Mouse (Mus musculus) embryonic stem cell, embryonic (primary cell): ENCODE results near the gene Prm3.

Experiments
- CTCF ChIA-PET, 4 experiments: fragments of 300-600 bp in 2 of 4; fragments of 350-600 bp in 2 of 4; sonication (Branson Sonifier 250); formaldehyde crosslinking; loops; one replicate each; lab custom pipeline; 2022; ENCODE audit warnings: inconsistent platforms in 2 of 4; lab: Charles Lee
- POLR2A ChIA-PET, 4 experiments: fragments of 300-600 bp in 2 of 4; fragments of 350-600 bp in 2 of 4; sonication (Branson Sonifier 250); formaldehyde crosslinking; loops; one replicate each; lab custom pipeline; 2022; ENCODE audit warnings: antibody characterized with exemption in 4 of 4, inconsistent platforms in 1 of 4; lab: Charles Lee

Prm3 gene

GRCm38 (mm10) chr16:10790702-10791101 is at the start of gene Prm3:
TSS of gene Prm3 (minus strand) at chr16:10790914.
- POLR2A ChIA-PET, result interaction anchor here in 1 of 4 experiments (0.8 kb wide), 1 partner anchor 217 kb away, joined by 3 read pairs; no protein-coding TSS in a partner anchor
- CTCF ChIA-PET, result interaction anchor here (0.6 to 1.1 kb wide), 8 partner anchors 12 to 244 kb away, joined by 3 to 4 read pairs (median 3); no protein-coding TSS in a partner anchor

DNA sequence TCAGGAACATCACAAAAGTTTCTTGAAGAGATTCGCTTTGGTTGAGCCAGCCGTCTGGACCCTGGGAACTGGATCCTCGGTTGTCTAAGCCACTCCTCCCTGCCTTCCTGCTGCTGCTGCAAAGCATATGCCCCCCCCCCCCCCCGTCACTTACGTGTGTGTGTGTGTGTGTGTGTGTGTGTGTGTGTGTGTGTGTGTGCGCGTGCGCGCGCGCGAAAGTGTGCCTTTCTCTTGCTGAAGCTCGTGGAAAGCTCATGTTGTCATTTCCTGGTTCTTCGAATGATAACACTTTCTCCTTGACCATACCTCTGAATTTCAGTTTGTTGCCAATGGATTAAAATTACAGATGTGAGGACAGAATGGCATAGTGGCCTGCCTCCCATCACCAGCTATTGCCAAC is 49.3 kb upstream of the Prm3 start:
- ChIA-PET POLR2A (interaction anchor here in 3 of 4 experiments (0.7 to 1.8 kb wide), 4 partner anchors 16 to 1578 kb away, joined by 3 to 6 read pairs (median 4); no protein-coding TSS in a partner anchor), CTCF (interaction anchor here in 2 of 4 experiments (0.5 to 1.2 kb wide), 5 partner anchors 54 to 1284 kb away, joined by 3 to 7 read pairs (median 4); no protein-coding TSS in a partner anchor)

GRCm38 (mm10) chr16:10838487-10839245 is 48.0 kb upstream of the Prm3 start:
- ChIA-PET CTCF (interaction anchor here in 2 of 4 experiments (0.6 to 1.1 kb wide), 3 partner anchors 8 to 53 kb away, joined by 3 to 4 read pairs (median 3); partner anchors contain the start of gene Socs1 (in 1 of the 2)), POLR2A (interaction anchor here in 3 of 4 experiments (0.6 to 1.6 kb wide), 8 partner anchors 18 to 448 kb away, joined by 3 to 5 read pairs (median 3); no protein-coding TSS in a partner anchor)

DNA sequence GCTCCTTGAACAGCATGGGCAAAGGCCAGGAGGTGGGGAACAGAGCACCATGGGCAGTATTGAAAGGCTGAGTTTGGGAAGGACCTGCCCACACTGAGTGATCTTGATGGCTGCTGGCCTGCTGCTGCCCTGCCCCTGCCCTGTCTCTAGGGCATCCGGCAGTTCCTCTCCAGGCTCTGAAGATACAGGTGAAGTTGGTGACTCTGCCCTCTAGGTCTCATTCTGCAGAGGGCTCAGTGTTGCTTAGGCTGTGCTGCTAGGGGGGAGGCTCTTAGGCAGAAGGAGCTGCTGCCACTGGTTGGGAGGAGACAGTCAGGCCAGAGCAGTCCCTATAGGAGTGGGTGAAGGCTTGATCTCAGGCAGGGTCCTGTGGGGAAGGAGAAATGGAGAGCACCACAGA is 47.2 kb upstream of the Prm3 start:
- CTCF ChIA-PET, result interaction anchor here in 1 of 4 experiments (1.0 kb wide), 1 partner anchor 8 kb away, joined by 3 read pairs; no protein-coding TSS in a partner anchor
- POLR2A ChIA-PET, result no interaction called here

DNA sequence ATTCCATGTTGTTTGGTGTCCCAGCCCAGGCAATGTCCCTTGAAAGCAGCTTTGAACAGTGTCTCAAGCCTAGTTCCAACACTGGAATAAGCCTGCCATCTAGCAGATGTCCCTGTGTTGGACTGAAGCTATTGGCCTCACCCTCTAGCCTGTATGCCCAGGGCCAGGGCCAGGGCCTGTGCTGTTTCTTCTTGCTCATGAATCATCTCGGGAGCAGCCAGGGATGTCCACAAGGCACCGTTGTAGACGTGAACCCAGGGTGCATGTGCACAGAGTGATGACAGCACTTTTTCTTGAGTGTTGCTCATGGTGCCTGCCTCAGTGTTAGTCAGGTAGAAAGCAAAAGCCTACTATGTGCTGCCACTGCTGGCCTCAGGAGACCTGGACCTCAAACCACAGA is 46.5 kb upstream of the Prm3 start:
- ChIA-PET CTCF (no interaction called here), POLR2A (no interaction called here)

- CTCF ChIA-PET, result interaction anchor here in 1 of 4 experiments (1.0 kb wide), 1 partner anchor 50 kb away, joined by 3 read pairs; no protein-coding TSS in a partner anchor
- POLR2A ChIA-PET, result interaction anchor here in 2 of 4 experiments (1.4 to 2.1 kb wide), 2 partner anchors 7 to 51 kb away, joined by 4 to 8 read pairs; partner anchors contain the start of gene Socs1 (in 1 of the 2)
Measured at GRCm38 (mm10) chr16:10836388-10836787, 45.7 kb upstream of the Prm3 start.

DNA sequence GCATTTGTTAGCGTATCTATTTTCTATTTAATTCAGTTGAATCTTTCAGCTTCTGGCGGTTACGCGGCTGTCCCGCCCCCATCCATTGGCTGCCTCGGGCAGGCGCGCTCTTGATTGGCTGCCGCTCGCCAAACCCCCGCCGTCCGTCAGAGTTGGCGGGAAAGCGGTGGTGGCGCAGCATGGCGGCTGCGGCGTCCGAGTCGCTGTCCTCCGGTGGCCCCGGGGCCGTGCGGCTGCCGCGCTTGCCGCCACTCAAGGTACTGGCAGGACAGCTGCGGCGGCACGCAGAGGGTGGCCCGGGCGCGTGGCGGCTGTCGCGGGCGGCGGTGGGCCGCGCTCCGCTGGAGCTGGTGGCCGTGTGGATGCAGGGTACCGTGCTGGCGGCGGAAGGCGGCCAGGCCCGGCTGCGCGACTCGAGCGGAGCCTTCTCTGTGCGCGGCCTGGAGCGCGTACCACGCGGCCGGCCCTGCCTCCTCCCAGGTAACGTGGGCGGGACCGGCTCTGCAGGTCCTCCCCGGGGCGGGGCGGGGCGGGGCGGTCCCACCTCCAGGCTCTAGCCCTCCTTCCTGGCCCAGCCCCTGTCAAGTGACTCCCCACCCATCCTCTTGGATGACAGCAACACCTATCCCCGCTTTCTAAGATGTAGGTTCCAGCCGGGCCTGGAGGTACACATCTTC is 44.3 kb upstream of the Prm3 start, which contains the start of gene Rmi2:
Rmi2 (plus strand) TSS at position 149 of the 677 bp plus-strand sequence.
- ChIA-PET POLR2A (interaction anchor here (0.6 to 2.1 kb wide), 25 partner anchors 9 to 477 kb away, joined by 3 to 12 read pairs (median 4); partner anchors contain the start of genes Dexi (in 1 of the 4), Nubp1 (in 1 of the 4), Socs1 (in 1 of the 4) and Tnp2 (in 1 of the 4)), CTCF (interaction anchor here in 3 of 4 experiments (0.6 to 1.0 kb wide), 5 partner anchors 9 to 195 kb away, joined by 3 to 5 read pairs (median 3); partner anchors contain the start of gene Socs1 (in 1 of the 3))

GRCm38 (mm10) chr16:10834542-10834910 is 43.8 kb upstream of the Prm3 start:
- POLR2A ChIA-PET, result interaction anchor here (0.6 to 2.1 kb wide), 23 partner anchors 9 to 476 kb away, joined by 3 to 12 read pairs (median 4); partner anchors contain the start of genes Dexi (in 1 of the 4), Nubp1 (in 1 of the 4), Socs1 (in 1 of the 4) and Tnp2 (in 1 of the 4)
- CTCF ChIA-PET, result interaction anchor here in 1 of 4 experiments (1.0 kb wide), 1 partner anchor 49 kb away, joined by 3 read pairs; the partner anchor contains the start of gene Socs1

DNA sequence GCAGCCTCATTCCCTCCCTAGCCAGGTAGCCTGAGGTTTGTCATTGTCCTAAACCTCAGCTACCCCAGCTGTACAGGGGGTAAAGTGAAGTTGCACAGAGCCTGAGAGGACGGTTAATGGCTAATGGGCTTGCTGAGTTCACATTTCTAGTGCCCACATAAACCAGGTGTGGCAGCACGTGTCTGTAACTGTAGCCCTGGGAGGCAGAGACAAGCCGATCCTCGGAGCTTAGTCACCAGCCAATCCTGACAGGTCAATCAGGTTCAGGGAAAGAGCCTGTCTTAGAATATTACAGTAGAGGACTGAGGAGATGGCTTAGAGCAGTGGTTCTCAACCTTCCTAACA is 37.7 kb upstream of the Prm3 start:
- POLR2A ChIA-PET, result no interaction called here
- CTCF ChIA-PET, result interaction anchor here in 1 of 4 experiments (1.0 kb wide), 1 partner anchor 40 kb away, joined by 3 read pairs; the partner anchor contains the start of gene Tnp2

- ChIA-PET POLR2A (no interaction called here), CTCF (interaction anchor here in 2 of 4 experiments (0.6 to 1.0 kb wide), 2 partner anchors 40 to 142 kb away, joined by 3 to 4 read pairs; partner anchors contain the start of gene Tnp2 (in 1 of the 2))
Measured at GRCm38 (mm10) chr16:10827766-10828460, 37.2 kb upstream of the Prm3 start.

- POLR2A ChIA-PET, result no interaction called here
Measured at GRCm38 (mm10) chr16:10827269-10827668, 36.6 kb upstream of the Prm3 start.

DNA sequence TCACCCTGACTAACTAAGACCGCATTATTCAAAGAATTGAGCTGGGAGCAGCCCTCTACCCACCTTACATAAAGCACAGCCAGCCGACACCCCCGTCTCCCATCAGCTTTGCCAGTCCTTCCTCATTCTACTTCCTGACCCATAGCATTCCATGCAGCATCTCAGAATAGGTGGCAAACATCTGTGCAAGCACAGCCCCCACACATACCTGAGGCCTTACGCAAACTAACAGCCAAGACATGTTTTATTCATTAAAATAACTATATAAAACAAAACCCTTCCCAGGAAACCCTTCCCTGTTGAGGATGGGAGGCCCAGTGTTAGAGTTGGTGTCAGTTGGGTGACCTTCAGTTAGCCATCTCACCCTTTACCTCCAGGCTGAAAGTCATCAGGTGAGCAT is 35.1 kb upstream of the Prm3 start:
- ChIA-PET POLR2A (no interaction called here), CTCF (no interaction called here)

More at GRCm38 (mm10) chr16:10827269-10827668, 36.6 kb upstream of the Prm3 start:
- CTCF ChIA-PET, result interaction anchor here in 1 of 4 experiments (0.6 kb wide), 1 partner anchor 143 kb away, joined by 4 read pairs; no protein-coding TSS in a partner anchor

GRCm38 (mm10) chr16:10824536-10824935 is 33.8 kb upstream of the Prm3 start:
- ChIA-PET CTCF (no interaction called here), POLR2A (interaction anchor here in 1 of 4 experiments (0.6 kb wide), 1 partner anchor 9 kb away, joined by 3 read pairs; no protein-coding TSS in a partner anchor)

DNA sequence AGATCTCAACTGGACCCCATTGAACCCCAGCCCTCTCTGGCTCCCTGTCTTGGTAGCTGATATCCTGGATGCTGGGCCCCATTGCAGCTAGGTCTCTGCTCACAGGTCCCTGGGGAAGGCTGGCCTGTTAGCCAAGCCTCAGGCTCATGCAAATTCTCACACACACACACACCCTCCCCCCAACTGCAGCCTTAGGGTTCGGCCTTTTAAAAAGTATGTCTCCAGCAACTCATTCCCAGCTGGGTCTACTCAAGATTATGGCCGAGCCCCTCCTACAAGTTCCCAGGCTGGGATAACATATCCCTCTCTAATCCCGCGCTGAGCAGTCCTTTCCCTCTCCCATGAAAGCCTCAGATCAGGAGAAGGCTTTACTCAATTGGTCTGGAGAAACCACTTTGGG is 30.7 kb upstream of the Prm3 start:
- CTCF ChIA-PET, result no interaction called here
- POLR2A ChIA-PET, result no interaction called here

GRCm38 (mm10) chr16:10819966-10820365 is 29.3 kb upstream of the Prm3 start:
- CTCF ChIA-PET, result interaction anchor here in 1 of 4 experiments (1.1 kb wide), 1 partner anchor 26 kb away, joined by 4 read pairs; no protein-coding TSS in a partner anchor

GRCm38 (mm10) chr16:10818579-10819135 is 27.9 kb upstream of the Prm3 start:
- POLR2A ChIA-PET, result interaction anchor here in 3 of 4 experiments (0.6 to 1.4 kb wide), 5 partner anchors 12 to 48 kb away, joined by 3 to 7 read pairs (median 3); partner anchors contain the start of gene Rmi2 (in 1 of the 3)
- CTCF ChIA-PET, result interaction anchor here in 1 of 4 experiments (0.6 kb wide), 1 partner anchor 52 kb away, joined by 3 read pairs; no protein-coding TSS in a partner anchor

More at GRCm38 (mm10) chr16:10819966-10820365, 29.3 kb upstream of the Prm3 start:
- POLR2A ChIA-PET, result interaction anchor here in 1 of 4 experiments (0.6 kb wide), 1 partner anchor 283 kb away, joined by 3 read pairs; no protein-coding TSS in a partner anchor

DNA sequence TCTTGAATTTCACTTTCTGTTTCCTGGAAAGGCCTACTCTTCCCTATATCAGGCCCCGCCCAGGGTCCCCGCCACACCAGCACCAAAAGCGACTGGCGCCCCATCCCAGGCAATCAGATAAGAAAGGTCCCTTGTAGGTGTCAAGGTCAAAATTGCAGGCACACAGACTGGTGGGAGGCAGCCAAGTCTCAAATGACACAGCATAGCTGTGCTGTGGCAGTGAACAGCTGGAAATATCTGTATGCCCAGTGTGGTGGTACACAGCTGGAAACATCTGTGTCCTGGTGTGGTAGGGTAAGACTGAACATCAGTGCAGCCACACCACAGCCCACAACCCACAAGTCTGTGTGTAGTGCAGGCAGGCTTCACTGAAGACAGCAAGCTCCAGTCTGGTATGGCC is 24.1 kb upstream of the Prm3 start:
- ChIA-PET POLR2A (interaction anchor here in 2 of 4 experiments (0.9 to 1.2 kb wide), 3 partner anchors 12 to 24 kb away, joined by 3 to 4 read pairs (median 3); partner anchors contain the start of gene Rmi2 (in 1 of the 2)), CTCF (interaction anchor here in 2 of 4 experiments (0.6 to 1.4 kb wide), 2 partner anchors 27 to 31 kb away, joined by 3 read pairs; no protein-coding TSS in a partner anchor)
